Mouse (Mus musculus): ENCODE data around the gene Ptms. TPM values are rescaled to one million over a fixed set of nuclear protein-coding genes. Genes with fewer than 3 reads are reported as not detected.

The Ptms gene
- polyA plus RNA-seq, 1 experiment from 2014 or later: 87.8 TPM

DNA sequence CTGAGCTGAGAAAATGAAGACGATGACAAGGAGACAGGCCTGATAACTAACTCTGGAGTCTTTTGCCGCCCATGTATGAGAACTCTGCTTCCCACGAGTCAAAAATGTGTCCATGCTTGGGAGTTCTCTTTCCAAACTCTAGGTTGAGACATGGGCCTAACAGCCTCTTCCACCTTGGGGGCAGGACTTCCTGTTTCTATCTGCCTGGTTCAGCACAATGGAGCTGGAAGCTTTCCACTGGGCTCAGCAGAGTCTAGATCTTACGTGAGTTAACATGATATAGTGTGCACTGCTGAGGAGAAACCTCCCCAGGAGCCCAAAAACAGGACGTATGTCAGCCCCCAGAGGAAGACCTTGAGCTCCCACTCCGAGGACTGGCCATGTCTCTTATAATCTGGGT is 6.7 kb downstream of the Ptms start:
- Histone ChIP-seq H3K27ac (ENCODE audit: low read length) (no peak overlapping the region), H3K4me1 (ENCODE audit: control insufficient read depth, insufficient read depth, low read length) (peaks cover 49% of the 10 kb centered on the region), H3K9me3 (ENCODE audit: control insufficient read depth, low read length) (no peaks in the 10 kb centered on the region), H3K27me3 (replicated peaks; ENCODE audit: control insufficient read depth, insufficient read depth, low read length) (peaks cover 8% of the 10 kb centered on the region; the same call in 1 of the 2 replicates), H3K9ac (ENCODE audit: low read depth, low read length) (peak overlapping the region; percentile 24; the same call in 1 of the 2 replicates), H3K4me2 (ENCODE audit: low read depth, low read length) (no peak overlapping the region), H3K36me3 (ENCODE audit: control insufficient read depth, insufficient read depth, low read length) (peaks cover 17% of the 10 kb centered on the region), H3K4me3 (ENCODE audit: low read length) (no peak overlapping the region)
- WGBS: 71% methylated on average over 6 of the region's 6 CpGs
- no peak for ATAC-seq

GRCm38 (mm10) chr6:124911533-124912218 is 8.2 kb downstream of the Ptms start, which contains the start of gene Lag3:
Gene Lag3, minus strand, starts transcription at chr6:124911705.
- Histone ChIP-seq H3K27me3 (replicated peaks; ENCODE audit: control insufficient read depth, insufficient read depth, low read length) (peaks cover 8% of the 10 kb centered on the region; the same call in 1 of the 2 replicates), H3K4me3 (ENCODE audit: low read length) (peak within 1 kb of the TSS; percentile 5; the same call in 1 of the 2 replicates), H3K4me1 (ENCODE audit: control insufficient read depth, insufficient read depth, low read length) (peaks cover 47% of the 10 kb centered on the region), H3K36me3 (ENCODE audit: control insufficient read depth, insufficient read depth, low read length) (peaks cover 17% of the 10 kb centered on the region), H3K27ac (ENCODE audit: low read length) (0 out of 2 replicates have a peak within 1 kb of the TSS, but pooled peaks have one; percentile 4), H3K9ac (ENCODE audit: low read depth, low read length) (no peak within 1 kb of the TSS), H3K9me3 (ENCODE audit: control insufficient read depth, low read length) (no peaks in the 10 kb centered on the region), H3K4me2 (ENCODE audit: low read depth, low read length) (peak within 1 kb of the TSS; percentile 19; the same call in 1 of the 2 replicates)
- 29% methylated on average over 13 of the region's 13 CpGs for WGBS
- ATAC-seq: no peak

- Histone ChIP-seq H3K27ac (ENCODE audit: low read length) (no peak overlapping the region), H3K4me1 (ENCODE audit: control insufficient read depth, insufficient read depth, low read length) (peaks cover 33% of the 10 kb centered on the region), H3K4me2 (ENCODE audit: low read depth, low read length) (peak overlapping the region; percentile 46), H3K4me3 (ENCODE audit: low read length) (peak overlapping the region; percentile 25), H3K9ac (ENCODE audit: low read depth, low read length) (peak overlapping the region; percentile 65), H3K27me3 (replicated peaks; ENCODE audit: control insufficient read depth, insufficient read depth, low read length) (peaks cover 8% of the 10 kb centered on the region; the same call in 1 of the 2 replicates), H3K36me3 (ENCODE audit: control insufficient read depth, insufficient read depth, low read length) (peaks cover 17% of the 10 kb centered on the region), H3K9me3 (ENCODE audit: control insufficient read depth, low read length) (no peaks in the 10 kb centered on the region)
- ATAC-seq: peak; percentile 57
- 4% methylated on average over 32 of the region's 32 CpGs for WGBS
Measured at GRCm38 (mm10) chr6:124910032-124910431, 9.9 kb downstream of the Ptms start.

GRCm38 (mm10) chr6:124907767-124908166 is 12.1 kb downstream of the Ptms start:
- H3K9ac ChIP-seq (ENCODE audit: low read depth, low read length): no peak overlapping the region
- H3K4me2 ChIP-seq (ENCODE audit: low read depth, low read length): no peak overlapping the region
- no peak overlapping the region for H3K4me3 ChIP-seq (ENCODE audit: low read length)
- no peak overlapping the region for H3K27ac ChIP-seq (ENCODE audit: low read length)
- H3K27me3 ChIP-seq (replicated peaks; ENCODE audit: control insufficient read depth, insufficient read depth, low read length): peaks cover 8% of the 10 kb centered on the region; the same call in 1 of the 2 replicates
- no peak for ATAC-seq
- WGBS: 69% methylated on average over 1 of the region's 1 CpGs
- no peaks in the 10 kb centered on the region for H3K9me3 ChIP-seq (ENCODE audit: control insufficient read depth, low read length)
- H3K36me3 ChIP-seq (ENCODE audit: control insufficient read depth, insufficient read depth, low read length): no peaks in the 10 kb centered on the region
- H3K4me1 ChIP-seq (ENCODE audit: control insufficient read depth, insufficient read depth, low read length): peaks cover 16% of the 10 kb centered on the region

DNA sequence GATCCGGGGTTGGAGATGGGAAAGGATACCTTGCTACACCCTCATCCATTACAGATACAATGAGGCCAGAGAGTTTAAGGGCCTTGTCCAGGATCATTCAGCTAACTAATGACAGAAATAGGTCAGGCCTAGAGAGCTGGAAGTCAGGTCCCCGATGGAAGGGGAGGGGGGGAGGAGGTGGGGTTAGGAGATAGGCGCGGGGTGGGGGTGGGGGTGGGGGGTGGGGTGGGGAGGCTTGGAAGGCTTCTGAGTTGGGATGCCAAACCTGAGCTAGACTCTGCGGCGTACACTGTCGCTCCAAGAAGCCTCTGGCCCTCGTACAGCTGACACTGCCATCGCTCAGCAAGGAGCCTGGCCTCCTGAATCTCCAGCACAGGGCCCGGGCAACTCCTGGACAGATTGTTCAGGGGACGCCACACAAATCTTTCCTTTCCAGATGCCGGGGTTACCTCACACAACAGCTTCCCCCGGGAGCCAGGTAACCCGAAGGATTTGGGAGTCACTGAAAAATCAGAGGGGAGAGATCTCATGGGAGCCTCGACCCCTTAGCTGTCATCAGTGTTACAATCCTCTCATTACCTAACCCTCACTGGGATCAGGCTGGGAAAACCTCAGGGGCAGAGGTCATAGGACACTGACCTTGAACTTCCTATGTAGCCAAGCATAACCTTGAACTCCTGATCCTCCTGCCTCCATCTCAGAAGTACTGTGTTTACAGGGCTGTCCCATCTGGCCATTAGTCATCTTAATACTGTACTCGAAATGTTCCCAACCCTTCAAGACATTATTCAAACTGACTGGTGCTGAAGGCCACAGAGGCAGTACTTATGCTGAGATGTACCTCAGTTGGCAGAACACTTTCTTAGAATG is 14.7 kb downstream of the Ptms start:
- Histone ChIP-seq H3K27ac (ENCODE audit: low read length) (peak overlapping the region; percentile 96), H3K9ac (ENCODE audit: low read depth, low read length) (peak overlapping the region; percentile 74), H3K9me3 (ENCODE audit: control insufficient read depth, low read length) (no peaks in the 10 kb centered on the region), H3K4me1 (ENCODE audit: control insufficient read depth, insufficient read depth, low read length) (peaks cover 13% of the 10 kb centered on the region), H3K36me3 (ENCODE audit: control insufficient read depth, insufficient read depth, low read length) (no peaks in the 10 kb centered on the region), H3K4me2 (ENCODE audit: low read depth, low read length) (peak overlapping the region; percentile 91), H3K4me3 (ENCODE audit: low read length) (peak overlapping the region; percentile 58; the same call in 1 of the 2 replicates), H3K27me3 (replicated peaks; ENCODE audit: control insufficient read depth, insufficient read depth, low read length) (peaks cover 2% of the 10 kb centered on the region; the same call in 1 of the 2 replicates)
- ATAC-seq: no peak
- 51% methylated on average over 13 of the region's 16 CpGs for WGBS

DNA sequence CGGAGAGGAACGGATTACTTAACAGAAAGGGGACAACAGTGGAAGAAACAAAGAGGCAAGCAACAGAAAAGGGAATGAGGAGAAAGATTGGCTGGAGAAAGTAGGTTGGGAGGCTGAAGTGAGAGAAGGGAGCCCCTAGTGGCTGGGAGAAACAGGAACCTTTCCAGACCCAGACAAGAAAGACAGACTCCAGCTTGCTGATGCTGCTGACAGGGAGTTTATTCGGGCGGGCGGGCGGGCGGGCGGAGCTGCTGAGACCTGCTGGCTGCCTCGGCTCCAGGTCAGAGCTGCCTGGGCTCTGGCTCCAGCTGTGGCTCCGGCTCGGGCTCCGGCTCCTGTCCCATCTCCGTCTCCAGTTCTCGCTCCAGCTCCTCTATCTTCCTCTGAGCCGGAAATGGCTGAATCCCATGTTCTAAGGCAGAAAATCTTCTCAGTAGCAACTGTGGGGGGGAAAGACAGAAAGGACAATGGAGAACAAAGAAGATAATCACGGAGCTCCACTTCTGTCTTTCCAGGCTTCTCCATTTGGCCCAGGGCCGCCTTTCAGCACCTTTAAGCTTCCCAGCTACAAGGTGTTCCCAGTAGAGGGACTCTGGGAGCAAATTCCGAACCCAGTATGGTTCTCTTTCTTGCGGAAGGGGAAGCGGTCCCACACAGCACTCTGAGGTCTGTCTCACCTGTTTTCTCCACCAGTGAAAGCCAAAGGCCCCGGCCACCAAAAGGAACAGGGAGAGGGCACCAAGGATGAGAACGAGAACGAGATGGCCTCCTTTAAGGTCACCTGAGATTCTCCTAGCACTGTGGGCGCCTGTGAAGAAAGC is 15.5 kb downstream of the Ptms start:
- Histone ChIP-seq H3K9ac (ENCODE audit: low read depth, low read length) (peak overlapping the region; percentile 74), H3K4me1 (ENCODE audit: control insufficient read depth, insufficient read depth, low read length) (peaks cover 6% of the 10 kb centered on the region; the same call in 1 of the 2 replicates), H3K36me3 (ENCODE audit: control insufficient read depth, insufficient read depth, low read length) (no peaks in the 10 kb centered on the region), H3K4me2 (ENCODE audit: low read depth, low read length) (peak overlapping the region; percentile 91), H3K27ac (ENCODE audit: low read length) (peak overlapping the region; percentile 96), H3K4me3 (ENCODE audit: low read length) (peak overlapping the region; percentile 58), H3K9me3 (ENCODE audit: control insufficient read depth, low read length) (no peaks in the 10 kb centered on the region), H3K27me3 (replicated peaks; ENCODE audit: control insufficient read depth, insufficient read depth, low read length) (no peaks in the 10 kb centered on the region)
- peak; percentile 83 for ATAC-seq
- WGBS: 10% methylated on average over 24 of the region's 24 CpGs

GRCm38 (mm10) chr6:124903580-124904151 is 16.2 kb downstream of the Ptms start:
- peak overlapping the region; percentile 74 for H3K9ac ChIP-seq (ENCODE audit: low read depth, low read length)
- under 1% methylated on average over 23 of the region's 23 CpGs for WGBS
- peak overlapping the region; percentile 91 for H3K4me2 ChIP-seq (ENCODE audit: low read depth, low read length)
- peak; percentile 89 for ATAC-seq
- peak overlapping the region; percentile 96 for H3K27ac ChIP-seq (ENCODE audit: low read length)
- peak overlapping the region; percentile 58 for H3K4me3 ChIP-seq (ENCODE audit: low read length)
- H3K27me3 ChIP-seq (replicated peaks; ENCODE audit: control insufficient read depth, insufficient read depth, low read length): no peaks in the 10 kb centered on the region
- H3K36me3 ChIP-seq (ENCODE audit: control insufficient read depth, insufficient read depth, low read length): no peaks in the 10 kb centered on the region
- peaks cover 6% of the 10 kb centered on the region; the same call in 1 of the 2 replicates for H3K4me1 ChIP-seq (ENCODE audit: control insufficient read depth, insufficient read depth, low read length)
- no peaks in the 10 kb centered on the region for H3K9me3 ChIP-seq (ENCODE audit: control insufficient read depth, low read length)

GRCm38 (mm10) chr6:124901851-124902250 is 18.1 kb downstream of the Ptms start:
- Histone ChIP-seq H3K9me3 (ENCODE audit: control insufficient read depth, low read length) (no peaks in the 10 kb centered on the region), H3K4me1 (ENCODE audit: control insufficient read depth, insufficient read depth, low read length) (peaks cover 6% of the 10 kb centered on the region; the same call in 1 of the 2 replicates)

More at GRCm38 (mm10) chr6:124901851-124902250, 18.1 kb downstream of the Ptms start:
- H3K36me3 ChIP-seq (ENCODE audit: control insufficient read depth, insufficient read depth, low read length): no peaks in the 10 kb centered on the region
- H3K4me2 ChIP-seq (ENCODE audit: low read depth, low read length): no peak overlapping the region
- H3K4me3 ChIP-seq (ENCODE audit: low read length): no peak overlapping the region
- H3K27ac ChIP-seq (ENCODE audit: low read length): no peak overlapping the region
- no peaks in the 10 kb centered on the region for H3K27me3 ChIP-seq (replicated peaks; ENCODE audit: control insufficient read depth, insufficient read depth, low read length)
- peak overlapping the region; percentile 6; the same call in 1 of the 2 replicates for H3K9ac ChIP-seq (ENCODE audit: low read depth, low read length)
- no peak for ATAC-seq

Data from intestine, embryonic 16.5 days (tissue).